16 mouse cellular contexts compared by ENCODE assay signal in genomic region chr2:108584799-108585198, GRCm38 (mm10).
"Had no signal": no experiment of that assay in that cellular context is flagged by ENCODE, and none has a peak within 500 bp of the region (broad histone marks: within the 10 kb centered on the region; RNA-seq: fewer than 3 reads in every experiment).

No protein-coding gene starts in this region.

- H3K4me3 ChIP-seq: intestine, embryonic 15.5 days; left cerebral cortex, adult 2 months; limb, embryonic 15.5 days; liver, embryonic 12.5 days; midbrain, embryonic 10.5 days; myocyte; neural tube, embryonic 15.5 days had no signal

- ATAC-seq: intestine, embryonic 15.5 days; liver, embryonic 12.5 days had no signal

- H3K27me3 ChIP-seq: intestine, embryonic 15.5 days; limb, embryonic 15.5 days; liver, embryonic 12.5 days; neural tube, embryonic 15.5 days had no signal

- H3K9me3 ChIP-seq: intestine, embryonic 15.5 days; limb, embryonic 15.5 days; liver, embryonic 12.5 days; midbrain, embryonic 10.5 days; neural tube, embryonic 15.5 days had no signal

- H3K4me2 ChIP-seq: intestine, embryonic 15.5 days; limb, embryonic 15.5 days; liver, embryonic 12.5 days; lung, embryonic 14.5 days; neural tube, embryonic 15.5 days had no signal

- H3K36me3 ChIP-seq: intestine, embryonic 15.5 days; limb, embryonic 15.5 days; liver, embryonic 12.5 days; midbrain, embryonic 10.5 days; neural tube, embryonic 15.5 days had no signal

- H3K27ac ChIP-seq: intestine, embryonic 15.5 days; left cerebral cortex, adult 2 months; limb, embryonic 15.5 days; liver, embryonic 12.5 days; midbrain, embryonic 10.5 days; neural tube, embryonic 15.5 days had no signal

- H3K9ac ChIP-seq: intestine, embryonic 15.5 days; limb, embryonic 15.5 days; liver, embryonic 12.5 days; lung, embryonic 14.5 days; neural tube, embryonic 15.5 days had no signal

- H3K4me1 ChIP-seq: intestine, embryonic 15.5 days; limb, embryonic 15.5 days; liver, embryonic 12.5 days; midbrain, embryonic 10.5 days; neural tube, embryonic 15.5 days had no signal

- DNase-seq: kidney, adult 18-20 months; kidney, postnatal 10 days; kidney, postnatal 4 days; lung, embryonic 14.5 days; lung, postnatal 10 days; lung, postnatal 4 days; midbrain, embryonic 14.5 days; thymus, adult 18-20 months; thymus, postnatal 14 days had no signal
